ENCODE assay signal across 9 mouse cellular contexts in genomic region chr15:52161568-52162316, GRCm38 (mm10).
DNase-seq lines count a peak whose midpoint lies in the region; ATAC-seq lines count a peak whose summit lies in the region.
"Had no signal": no experiment of that assay in that cellular context is flagged by ENCODE, and none has a peak within 500 bp of the region (broad histone marks: within the 10 kb centered on the region; RNA-seq: fewer than 3 reads in every experiment).

No protein-coding gene starts in this region.

- peak overlapping the region; percentile 23; the same call in 1 of the 2 replicates for H3K4me2 ChIP-seq in heart, embryonic 15.5 days
- peak overlapping the region; percentile 29 for H3K4me2 ChIP-seq in hindbrain, embryonic 15.5 days
- peak overlapping the region; percentile 38 for H3K4me2 ChIP-seq in midbrain, embryonic 12.5 days (replicated peaks)

- H3K36me3 ChIP-seq in heart, embryonic 15.5 days: no peaks in the 10 kb centered on the region
- no peaks in the 10 kb centered on the region for H3K36me3 ChIP-seq in hindbrain, embryonic 15.5 days
- no peaks in the 10 kb centered on the region for H3K36me3 ChIP-seq in midbrain, embryonic 12.5 days

- DNase-seq in heart, adult 8-10 months (ENCODE audit: low spot score): no peak
- peak; percentile 35 for DNase-seq in adrenal gland, adult 2 months
- DNase-seq in embryo, embryonic 10 days (ENCODE audit: low spot score): peak; percentile 60
- no peak for DNase-seq in spleen, postnatal 36 days (ENCODE audit: low spot score in 2 of 2)
- no peak for DNase-seq in thymus, postnatal 25 days

- H3K9ac ChIP-seq in heart, embryonic 15.5 days: no peak overlapping the region
- peak overlapping the region; percentile 1; the same call in 1 of the 2 replicates for H3K9ac ChIP-seq in hindbrain, embryonic 15.5 days
- peak overlapping the region; percentile 41; the same call in 1 of the 2 replicates for H3K9ac ChIP-seq in midbrain, embryonic 12.5 days (replicated peaks)
- H3K9ac ChIP-seq: liver, embryonic 14.5 days had no signal

- no peak overlapping the region for H3K27ac ChIP-seq in heart, embryonic 15.5 days
- H3K27ac ChIP-seq in hindbrain, embryonic 15.5 days (replicated peaks): peak overlapping the region; percentile 71
- peak overlapping the region; percentile 84 for H3K27ac ChIP-seq in midbrain, embryonic 12.5 days (replicated peaks)
- H3K27ac ChIP-seq: liver, embryonic 14.5 days had no signal

- H3K27me3 ChIP-seq in heart, embryonic 15.5 days: no peaks in the 10 kb centered on the region
- no peaks in the 10 kb centered on the region for H3K27me3 ChIP-seq in hindbrain, embryonic 15.5 days
- H3K27me3 ChIP-seq in midbrain, embryonic 12.5 days: no peaks in the 10 kb centered on the region

- H3K4me3 ChIP-seq in heart, embryonic 15.5 days: no peak overlapping the region
- no peak overlapping the region for H3K4me3 ChIP-seq in hindbrain, embryonic 15.5 days
- H3K4me3 ChIP-seq in midbrain, embryonic 12.5 days: no peak overlapping the region

- H3K9me3 ChIP-seq in heart, embryonic 15.5 days (replicated peaks): no peaks in the 10 kb centered on the region
- H3K9me3 ChIP-seq in hindbrain, embryonic 15.5 days: no peaks in the 10 kb centered on the region
- H3K9me3 ChIP-seq in midbrain, embryonic 12.5 days: no peaks in the 10 kb centered on the region

- WGBS in heart, embryonic 15.5 days: 28% methylated on average over 19 of the region's 19 CpGs
- WGBS in hindbrain, embryonic 15.5 days: 20% methylated on average over 19 of the region's 19 CpGs
- WGBS in midbrain, embryonic 12.5 days: 7% methylated on average over 19 of the region's 19 CpGs

- ATAC-seq in heart, embryonic 15.5 days (replicated peaks; ENCODE audit: insufficient number of reproducible peaks, insufficient read depth, low FRiP score, low read depth): 0 out of 2 replicates have a peak, but pooled peaks have one; percentile 18
- ATAC-seq in hindbrain, embryonic 15.5 days (ENCODE audit: low FRiP score, low read depth): peak; percentile 64
- peak; percentile 75 for ATAC-seq in midbrain, embryonic 12.5 days (ENCODE audit: low FRiP score, low read depth)

- H3K4me1 ChIP-seq in heart, embryonic 15.5 days (replicated peaks): peaks cover 8% of the 10 kb centered on the region
- peaks cover 23% of the 10 kb centered on the region for H3K4me1 ChIP-seq in hindbrain, embryonic 15.5 days (replicated peaks)
- H3K4me1 ChIP-seq in midbrain, embryonic 12.5 days: peaks cover 25% of the 10 kb centered on the region

Comparison
In these comparisons a context has a peak if more than half of its experiments do, and no peak if none do; other contexts are left out.
1. ATAC-seq: peak in every context shown above with its lines; median percentile 75 in midbrain, embryonic 12.5 days; 64 in hindbrain, embryonic 15.5 days; 18 in heart, embryonic 15.5 days.
2. DNase-seq: peak in adrenal gland, adult 2 months (single experiment) and embryo, embryonic 10 days (single experiment); none in heart, adult 8-10 months (single experiment), spleen, postnatal 36 days (0 of 2) and thymus, postnatal 25 days (single experiment).
3. Peak in every context shown above with its lines, with median percentiles within 50 percentile points of each other: H3K4me2 ChIP-seq.